Mouse (Mus musculus): ENCODE measurements around the gene Stag1.
A peak's percentile ranks its signal among the peaks of the same experiment; 100 is the strongest.

Gene Stag1

GRCm38 (mm10) chr9:100605985-100606554 lies 8.5 kb downstream of the Stag1 start:
- no peak for DNase-seq (ENCODE audit: low spot score)

- DNase-seq (ENCODE audit: low spot score) = no peak
Measured at GRCm38 (mm10) chr9:100613501-100614071, 16.0 kb downstream of the Stag1 start.

GRCm38 (mm10) chr9:100616947-100617346 lies 19.3 kb downstream of the Stag1 start:
- DNase-seq (ENCODE audit: low spot score) = peak; percentile 60

- DNase-seq (ENCODE audit: low spot score) = no peak
Measured at GRCm38 (mm10) chr9:100626258-100626657, 28.7 kb downstream of the Stag1 start.

- no peak for DNase-seq (ENCODE audit: low spot score)
Measured at GRCm38 (mm10) chr9:100640754-100641153, 43.2 kb downstream of the Stag1 start.

- no peak for DNase-seq (ENCODE audit: low spot score)
Measured at GRCm38 (mm10) chr9:100641391-100642085, 43.9 kb downstream of the Stag1 start.

GRCm38 (mm10) chr9:100642186-100642839 lies 44.7 kb downstream of the Stag1 start:
- no peak for DNase-seq (ENCODE audit: low spot score)

- peak; percentile 99 for DNase-seq (ENCODE audit: low spot score)
Measured at GRCm38 (mm10) chr9:100642840-100643697, 45.5 kb downstream of the Stag1 start.

GRCm38 (mm10) chr9:100644071-100644771 lies 46.6 kb downstream of the Stag1 start:
- peak; percentile 76 for DNase-seq (ENCODE audit: low spot score)

GRCm38 (mm10) chr9:100645026-100645940 lies 47.7 kb downstream of the Stag1 start:
- no peak for DNase-seq (ENCODE audit: low spot score)

GRCm38 (mm10) chr9:100646276-100646675 lies 48.7 kb downstream of the Stag1 start:
- DNase-seq (ENCODE audit: low spot score) = no peak

GRCm38 (mm10) chr9:100647774-100648323 lies 50.3 kb downstream of the Stag1 start:
- DNase-seq (ENCODE audit: low spot score) = no peak

GRCm38 (mm10) chr9:100654104-100654503 lies 56.5 kb downstream of the Stag1 start:
- no peak for DNase-seq (ENCODE audit: low spot score)

GRCm38 (mm10) chr9:100656058-100656457 lies 58.5 kb downstream of the Stag1 start:
- DNase-seq (ENCODE audit: low spot score) = no peak

GRCm38 (mm10) chr9:100660587-100660986 lies 63.0 kb downstream of the Stag1 start:
- no peak for DNase-seq (ENCODE audit: low spot score)

- no peak for DNase-seq (ENCODE audit: low spot score)
Measured at GRCm38 (mm10) chr9:100663473-100664134, 66.0 kb downstream of the Stag1 start.

GRCm38 (mm10) chr9:100670151-100670550 lies 72.6 kb downstream of the Stag1 start:
- DNase-seq (ENCODE audit: low spot score) = no peak

GRCm38 (mm10) chr9:100679036-100679435 lies 81.4 kb downstream of the Stag1 start:
- DNase-seq (ENCODE audit: low spot score) = no peak

GRCm38 (mm10) chr9:100682285-100682684 lies 84.7 kb downstream of the Stag1 start:
- DNase-seq (ENCODE audit: low spot score) = no peak
